Mouse (Mus musculus) lung, embryonic 16.5 days (tissue): ENCODE data around the gene Ctdspl. TPM values are rescaled to one million over a fixed set of nuclear protein-coding genes. Genes with fewer than 3 reads are reported as not detected.

Source experiments
- ATAC-seq: fragments of 200-750 bp; cut with Nextera tagmentation; 2 replicates; pipeline ENCODE4 v1.8.0; 2017; ENCODE audit warnings: low read depth, mild to moderate bottlenecking, moderate library complexity
- H3K27ac ChIP-seq: fragments of 300-500 bp; sonication (generic); 2 replicates; pipeline ENCODE4 v1.5.1; 2014; ENCODE audit warnings: mild to moderate bottlenecking, control low read depth, low read length
- H3K27me3 ChIP-seq: fragments of 300-500 bp; sonication (generic); 2 replicates; pipeline ENCODE4 v1.6.1; 2014; ENCODE audit warnings: low read depth, low read length, mixed read lengths; ENCODE audit not compliant: control insufficient read depth, insufficient read depth
- H3K36me3 ChIP-seq: fragments of 300-500 bp; sonication (generic); 2 replicates; pipeline ENCODE4 v1.6.1; 2014; ENCODE audit warnings: low read length; ENCODE audit not compliant: control insufficient read depth, insufficient read depth
- H3K4me1 ChIP-seq: fragments of 300-500 bp; sonication (generic); replicated peaks from 2 replicates; pipeline ENCODE4 v1.6.1; 2014; ENCODE audit warnings: low read length, mixed read lengths; ENCODE audit not compliant: control insufficient read depth, insufficient read depth
- H3K4me2 ChIP-seq: fragments of 300-500 bp; sonication (generic); 2 replicates; pipeline ENCODE4 v1.6.1; 2014; ENCODE audit warnings: low read depth, low read length, control low read depth
- H3K4me3 ChIP-seq: fragments of 300-500 bp; sonication (generic); 2 replicates; pipeline ENCODE4 v1.5.1; 2014; ENCODE audit warnings: mild to moderate bottlenecking, low read length, control low read depth
- H3K9ac ChIP-seq: fragments of 300-500 bp; sonication (generic); 2 replicates; pipeline ENCODE4 v1.6.1; 2014; ENCODE audit warnings: low read length, control low read depth
- H3K9me3 ChIP-seq: fragments of 300-500 bp; sonication (generic); 2 replicates; pipeline ENCODE4 v1.6.1; 2016; ENCODE audit warnings: low read length; ENCODE audit not compliant: control insufficient read depth
- WGBS: fragments of 180-500 bp; shearing (Covaris S2); extraction: QIAGEN DNeasy Blood & Tissue Kit; methylation state at CpG from one replicate; pipeline ENCODE4 v1.1.7; 2014; 5-methylcytosine and 5-hydroxymethylcytosine counted together
- polyA plus RNA-seq: library from polyadenylated mRNA; unstranded; fragments of >200 nt; fragmentation: Nextera tagmentation; extraction: Ambion mirVana; gene quantifications from 2 replicates; pipeline ENCODE4 v1.2.1, GENCODE M21; 2015

Ctdspl gene
- polyA plus RNA-seq, 1 experiment from 2014 or later, result 23.3 TPM

DNA sequence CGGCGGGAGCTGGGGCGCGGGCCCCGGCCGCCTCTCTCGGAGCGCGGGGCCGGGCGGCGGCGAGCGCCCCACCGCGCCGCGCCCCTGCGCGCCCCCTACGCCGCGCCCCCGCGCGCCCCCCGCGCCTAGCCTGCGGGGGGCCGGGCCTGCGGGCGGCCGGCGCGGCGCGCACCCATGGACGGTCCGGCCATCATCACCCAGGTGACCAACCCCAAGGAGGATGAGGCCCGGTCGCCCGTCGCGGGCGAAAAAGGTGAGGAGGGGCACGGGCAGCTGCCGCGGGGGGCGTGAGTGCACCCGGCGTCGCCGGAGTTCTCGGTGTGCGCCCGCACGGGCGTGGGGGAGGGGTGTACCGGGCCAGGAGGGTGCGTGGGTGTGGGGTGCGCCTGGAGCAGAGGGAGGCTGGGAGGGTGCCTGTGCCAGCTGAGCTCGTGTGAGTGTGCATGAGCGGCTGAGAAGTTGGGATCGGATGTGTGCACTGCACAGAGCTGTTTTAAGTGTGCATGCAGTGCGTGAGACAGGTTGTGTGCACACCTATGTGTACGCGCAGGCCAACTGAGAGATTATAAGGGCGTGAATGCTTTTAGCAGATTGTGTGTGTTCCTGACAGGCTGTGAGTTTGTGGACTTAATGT is 552 bp downstream of the Ctdspl start:
- Histone ChIP-seq H3K4me1 (peaks cover 40% of the 10 kb centered on the region), H3K9me3 (no peaks in the 10 kb centered on the region), H3K27me3 (no peaks in the 10 kb centered on the region), H3K4me2 (peak overlapping the region; percentile 96), H3K9ac (peak overlapping the region; percentile 92), H3K27ac (peak overlapping the region; percentile 97), H3K4me3 (peak overlapping the region; percentile 82), H3K36me3 (no peaks in the 10 kb centered on the region)
- 2% methylated on average over 60 of the region's 68 CpGs for WGBS
- 0 out of 2 replicates have a peak, but pooled peaks have one; percentile 5 for ATAC-seq

DNA sequence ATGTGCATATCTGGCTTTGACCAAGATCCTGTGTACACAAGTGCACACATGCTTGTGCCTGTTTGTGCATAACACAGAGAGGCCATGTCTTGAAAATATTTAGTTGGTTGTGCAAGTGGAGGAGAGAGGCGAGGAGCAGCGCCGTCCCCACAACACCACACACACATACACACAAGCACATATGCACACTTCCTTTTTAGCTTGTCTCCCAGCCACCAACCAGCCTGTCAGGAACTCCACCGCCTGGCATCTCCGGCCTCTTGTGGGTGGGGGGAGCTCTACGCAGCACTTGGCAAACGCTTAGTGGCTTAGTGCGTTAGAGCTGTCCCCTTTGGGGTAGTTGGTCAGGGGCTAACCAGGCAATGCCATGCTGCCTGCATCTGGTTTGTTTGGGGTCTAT is 1.2 kb downstream of the Ctdspl start:
- Histone ChIP-seq H3K27me3 (no peaks in the 10 kb centered on the region), H3K36me3 (no peaks in the 10 kb centered on the region), H3K9me3 (no peaks in the 10 kb centered on the region), H3K4me3 (peak overlapping the region; percentile 82), H3K9ac (peak overlapping the region; percentile 92), H3K4me2 (peak overlapping the region; percentile 96), H3K27ac (peak overlapping the region; percentile 97), H3K4me1 (peaks cover 40% of the 10 kb centered on the region)
- no peak for ATAC-seq
- 7% methylated on average over 8 of the region's 8 CpGs for WGBS

DNA sequence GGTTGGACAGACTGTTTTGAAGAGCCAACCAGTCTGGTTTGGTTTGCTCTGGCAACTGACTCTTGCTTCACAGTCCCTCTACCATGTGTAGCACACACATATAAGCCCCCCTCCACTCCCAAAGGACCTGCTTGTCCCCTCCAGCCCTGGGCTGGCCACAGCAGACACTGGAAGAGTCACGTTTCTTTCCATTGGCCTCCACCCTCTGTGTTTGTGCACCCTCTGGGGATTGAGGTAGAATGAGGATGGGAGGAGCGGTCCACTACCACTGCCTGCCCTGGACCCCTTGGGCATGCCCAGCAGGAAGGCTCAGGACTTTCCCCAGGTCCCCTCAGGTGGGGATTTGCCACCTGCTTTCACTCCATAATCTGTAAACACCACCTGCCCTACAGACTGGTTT is 1.8 kb downstream of the Ctdspl start:
- Histone ChIP-seq H3K27ac (peak overlapping the region; percentile 97), H3K36me3 (no peaks in the 10 kb centered on the region), H3K4me2 (peak overlapping the region; percentile 96), H3K27me3 (no peaks in the 10 kb centered on the region), H3K9ac (peak overlapping the region; percentile 92), H3K9me3 (no peaks in the 10 kb centered on the region), H3K4me1 (peaks cover 40% of the 10 kb centered on the region), H3K4me3 (peak overlapping the region; percentile 82)
- 48% methylated on average over 2 of the region's 2 CpGs for WGBS
- no peak for ATAC-seq

DNA sequence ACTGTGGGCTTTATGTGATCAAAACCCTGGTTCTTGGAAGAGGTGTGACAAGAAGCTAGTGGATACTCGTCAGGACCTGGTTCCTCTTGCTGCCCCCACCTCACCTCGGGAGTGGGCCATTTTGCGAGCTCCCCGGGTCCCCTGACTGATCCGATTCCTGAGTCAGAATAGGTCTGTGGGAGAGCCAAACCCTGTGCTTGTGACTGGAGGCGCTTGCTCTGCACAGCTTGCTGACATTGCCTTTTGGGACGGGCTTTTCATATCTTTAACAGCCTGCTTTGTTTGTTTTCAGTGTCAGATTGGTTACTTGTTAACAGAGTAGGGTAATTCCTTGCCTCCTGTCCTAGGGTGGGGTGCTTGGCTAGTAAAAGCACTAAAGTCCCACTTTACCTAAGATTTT is 2.4 kb downstream of the Ctdspl start:
- peak overlapping the region; percentile 97 for H3K27ac ChIP-seq
- H3K9ac ChIP-seq, result peak overlapping the region; percentile 92
- H3K9me3 ChIP-seq, result no peaks in the 10 kb centered on the region
- H3K36me3 ChIP-seq, result no peaks in the 10 kb centered on the region
- H3K27me3 ChIP-seq, result no peaks in the 10 kb centered on the region
- peak overlapping the region; percentile 96 for H3K4me2 ChIP-seq
- peak overlapping the region; percentile 82 for H3K4me3 ChIP-seq
- peaks cover 40% of the 10 kb centered on the region for H3K4me1 ChIP-seq
- 16% methylated on average over 7 of the region's 7 CpGs for WGBS
- ATAC-seq, result no peak

DNA sequence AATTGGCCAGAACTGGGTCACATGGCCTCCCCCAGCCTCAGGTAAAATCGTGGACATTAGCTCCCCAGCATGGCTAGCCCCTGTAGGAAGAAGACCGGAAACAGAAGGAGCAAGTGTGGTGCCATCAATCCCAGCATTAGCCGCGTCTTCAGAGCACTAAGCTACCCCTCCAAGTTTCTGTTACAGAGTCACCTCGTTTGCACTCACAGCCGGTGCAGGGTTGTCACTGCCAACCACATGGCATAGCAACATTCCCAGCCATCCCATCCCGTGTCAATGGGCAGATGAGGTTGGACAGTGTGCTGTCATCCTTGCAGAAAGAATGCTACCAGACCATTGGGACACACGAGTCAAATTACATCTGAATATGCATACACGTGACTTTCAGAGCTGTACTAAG is 4.4 kb downstream of the Ctdspl start:
- H3K27me3 ChIP-seq, result no peaks in the 10 kb centered on the region
- H3K9me3 ChIP-seq, result no peaks in the 10 kb centered on the region
- H3K4me1 ChIP-seq, result peaks cover 35% of the 10 kb centered on the region
- H3K4me3 ChIP-seq, result no peak overlapping the region
- no peak for ATAC-seq
- no peak overlapping the region for H3K9ac ChIP-seq
- H3K27ac ChIP-seq, result no peak overlapping the region
- H3K4me2 ChIP-seq, result no peak overlapping the region
- 69% methylated on average over 9 of the region's 9 CpGs for WGBS
- no peaks in the 10 kb centered on the region for H3K36me3 ChIP-seq

DNA sequence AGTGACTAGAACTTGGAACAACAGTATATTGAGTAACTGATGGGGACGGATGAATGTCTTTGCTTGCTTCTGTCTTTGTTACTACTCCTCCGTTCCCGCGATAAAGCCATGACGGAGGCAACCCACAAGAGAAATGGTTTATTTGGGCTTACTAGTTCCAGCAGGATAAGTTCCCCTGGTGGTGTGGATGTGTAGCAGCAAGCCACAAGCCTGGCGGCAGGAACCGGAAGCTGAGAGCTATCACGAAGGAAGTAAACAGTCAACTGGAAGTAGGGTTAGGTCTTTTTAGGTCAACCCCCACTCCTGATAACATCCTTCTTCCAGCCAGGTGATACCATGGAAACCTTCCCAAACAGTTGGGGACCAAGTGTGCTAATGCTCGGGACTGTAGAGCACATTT is 7.5 kb downstream of the Ctdspl start:
- H3K4me1 ChIP-seq, result peaks cover 20% of the 10 kb centered on the region
- no peak overlapping the region for H3K4me2 ChIP-seq
- WGBS, result 80% methylated on average over 9 of the region's 9 CpGs
- no peak overlapping the region for H3K9ac ChIP-seq
- H3K36me3 ChIP-seq, result no peaks in the 10 kb centered on the region
- no peaks in the 10 kb centered on the region for H3K27me3 ChIP-seq
- H3K27ac ChIP-seq, result no peak overlapping the region
- no peak for ATAC-seq
- H3K9me3 ChIP-seq, result no peaks in the 10 kb centered on the region
- no peak overlapping the region for H3K4me3 ChIP-seq

DNA sequence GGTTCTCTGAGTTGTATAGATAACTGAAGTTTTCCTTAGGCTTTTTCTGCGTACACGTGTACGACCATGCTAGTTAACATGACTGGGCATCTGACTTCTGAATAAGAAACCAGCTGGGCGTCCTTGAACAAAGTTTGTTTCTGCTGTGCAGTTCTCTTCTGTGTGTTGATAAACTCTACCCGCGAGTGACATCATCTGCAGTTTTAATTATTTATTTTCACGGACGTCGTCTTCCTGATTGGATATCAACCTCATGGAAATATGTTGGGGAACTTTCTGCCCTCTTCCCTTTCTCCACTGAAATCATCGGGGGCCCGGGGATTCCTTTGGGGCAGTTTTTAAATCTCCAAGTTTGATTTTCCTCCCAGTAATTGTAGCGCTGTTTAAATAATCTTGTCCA is 8.1 kb downstream of the Ctdspl start:
- Histone ChIP-seq H3K9ac (no peak overlapping the region), H3K9me3 (no peaks in the 10 kb centered on the region), H3K4me2 (no peak overlapping the region), H3K4me3 (no peak overlapping the region), H3K36me3 (no peaks in the 10 kb centered on the region), H3K4me1 (peaks cover 17% of the 10 kb centered on the region), H3K27ac (no peak overlapping the region), H3K27me3 (no peaks in the 10 kb centered on the region)
- ATAC-seq, result no peak
- 58% methylated on average over 12 of the region's 12 CpGs for WGBS

DNA sequence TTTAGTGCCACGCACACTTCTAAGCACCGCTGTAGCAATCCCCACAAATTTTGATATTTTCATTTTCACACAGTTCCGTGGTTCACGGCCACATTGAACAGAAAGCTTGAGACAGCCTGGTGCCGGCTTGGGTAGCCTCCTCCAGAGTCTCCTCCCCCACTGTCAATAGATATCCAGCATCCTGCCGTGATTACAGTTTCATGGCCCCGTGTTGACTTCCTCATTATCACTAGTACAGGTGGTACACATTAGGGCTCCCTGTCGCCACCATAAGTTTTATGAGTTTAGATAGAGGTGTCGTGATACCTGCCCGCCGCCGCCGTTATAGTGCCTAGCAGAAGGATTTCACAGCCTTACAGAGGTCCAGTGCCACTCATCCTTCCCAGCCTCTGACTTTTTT is 8.8 kb downstream of the Ctdspl start:
- H3K4me2 ChIP-seq, result no peak overlapping the region
- no peaks in the 10 kb centered on the region for H3K9me3 ChIP-seq
- H3K4me1 ChIP-seq, result peaks cover 15% of the 10 kb centered on the region
- no peak overlapping the region for H3K9ac ChIP-seq
- 74% methylated on average over 13 of the region's 13 CpGs for WGBS
- no peak overlapping the region for H3K4me3 ChIP-seq
- no peaks in the 10 kb centered on the region for H3K27me3 ChIP-seq
- H3K36me3 ChIP-seq, result no peaks in the 10 kb centered on the region
- ATAC-seq, result no peak
- H3K27ac ChIP-seq, result no peak overlapping the region

DNA sequence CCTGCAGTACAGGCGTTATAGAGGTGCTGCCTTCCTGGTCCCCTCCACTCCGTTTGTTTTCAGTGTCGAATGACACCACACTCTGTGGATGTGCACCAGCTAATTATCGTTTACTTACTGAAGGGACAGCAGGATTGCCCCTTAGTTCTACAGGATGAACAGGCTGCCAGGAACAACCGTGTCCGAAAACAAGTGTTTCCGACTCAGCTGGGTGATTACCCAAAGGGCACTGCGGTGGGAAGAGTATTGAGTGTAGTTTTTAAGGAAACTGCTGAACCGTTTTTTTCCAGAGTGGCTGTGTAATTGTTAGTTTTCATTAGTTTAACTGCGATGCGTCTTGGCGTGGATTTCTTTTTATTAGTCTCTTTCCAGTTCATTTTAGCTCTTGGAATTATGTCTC is 9.8 kb downstream of the Ctdspl start:
- WGBS, result 61% methylated on average over 12 of the region's 12 CpGs
- H3K9ac ChIP-seq, result no peak overlapping the region
- peaks cover 15% of the 10 kb centered on the region for H3K4me1 ChIP-seq
- no peak overlapping the region for H3K4me2 ChIP-seq
- no peak overlapping the region for H3K27ac ChIP-seq
- H3K4me3 ChIP-seq, result no peak overlapping the region
- no peaks in the 10 kb centered on the region for H3K9me3 ChIP-seq
- no peak for ATAC-seq
- H3K27me3 ChIP-seq, result no peaks in the 10 kb centered on the region
- no peaks in the 10 kb centered on the region for H3K36me3 ChIP-seq

DNA sequence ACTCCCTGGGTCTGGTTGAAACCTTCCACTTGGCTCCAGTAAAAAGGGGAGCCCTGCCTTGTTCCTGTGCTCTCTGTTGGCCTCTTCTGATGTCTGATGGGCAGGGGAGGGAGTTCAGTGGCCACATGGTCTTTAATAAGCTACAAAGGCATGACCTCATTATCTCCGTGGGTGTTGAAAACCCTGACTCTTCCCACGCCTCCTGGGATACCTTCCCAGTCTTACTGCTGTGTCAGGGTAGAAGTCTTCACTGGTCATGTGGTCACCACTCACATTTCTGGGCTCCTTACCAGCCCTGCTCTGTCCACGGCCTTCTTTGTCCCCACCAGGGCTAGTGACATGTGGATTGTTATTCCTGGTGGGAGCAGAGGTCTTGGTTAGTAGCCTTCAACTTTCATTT is 11.3 kb downstream of the Ctdspl start:
- Histone ChIP-seq H3K27me3 (no peaks in the 10 kb centered on the region), H3K36me3 (peaks cover 5% of the 10 kb centered on the region), H3K9ac (no peak overlapping the region), H3K4me3 (no peak overlapping the region), H3K9me3 (no peaks in the 10 kb centered on the region), H3K4me2 (no peak overlapping the region), H3K4me1 (peaks cover 15% of the 10 kb centered on the region), H3K27ac (no peak overlapping the region)
- ATAC-seq, result no peak
- WGBS, result 65% methylated on average over 3 of the region's 3 CpGs
